Mouse (Mus musculus) stomach, embryonic 16.5 days (tissue): ENCODE measurements at regions not wholly inside any gene's neighbourhood (a gene's known extent, or its start where the extent isn't known, plus 50 kb on each side); places are given as distances from the start of the nearest gene placed in this dataset.
"Not testable (repeated sequence)": the region's sequence is repeated elsewhere in the genome, so short reads cannot be mapped to it uniquely, and the experiment has no call there.

ENCODE experiments used
- ATAC-seq: fragments of 200-750 bp; cut with Nextera tagmentation; 2 replicates; pipeline ENCODE4 v1.8.0; 2017; ENCODE audit warnings: moderate number of reproducible peaks, moderate TSS enrichment; ENCODE audit not compliant: insufficient read depth, low FRiP score
- H3K27ac ChIP-seq: fragments of 300-500 bp; sonication (generic); 2 replicates; pipeline ENCODE4 v1.5.1; 2014; ENCODE audit warnings: low read length
- H3K27me3 ChIP-seq: fragments of 300-500 bp; sonication (generic); 2 replicates; pipeline ENCODE4 v1.6.1; 2014; ENCODE audit warnings: low read length, control low read depth, mixed read lengths; ENCODE audit not compliant: control insufficient read depth, insufficient read depth
- H3K36me3 ChIP-seq: fragments of 300-500 bp; sonication (generic); 2 replicates; pipeline ENCODE4 v1.6.1; 2014; ENCODE audit warnings: low read length; ENCODE audit not compliant: control insufficient read depth, insufficient read depth
- H3K4me1 ChIP-seq: fragments of 300-500 bp; sonication (generic); 2 replicates; pipeline ENCODE4 v1.6.1; 2014; ENCODE audit warnings: low read length, control low read depth, mixed read lengths; ENCODE audit not compliant: control insufficient read depth, insufficient read depth
- H3K4me2 ChIP-seq: fragments of 300-500 bp; sonication (generic); 2 replicates; pipeline ENCODE4 v1.6.1; 2014; ENCODE audit warnings: low read depth, low read length, mixed read lengths
- H3K4me3 ChIP-seq: fragments of 300-500 bp; sonication (generic); replicated peaks from 2 replicates; pipeline ENCODE4 v1.5.1; 2014; ENCODE audit warnings: mild to moderate bottlenecking, low read length
- H3K9ac ChIP-seq: fragments of 300-500 bp; sonication (generic); 2 replicates; pipeline ENCODE4 v1.6.1; 2014; ENCODE audit warnings: low read length
- H3K9me3 ChIP-seq: fragments of 300-500 bp; sonication (generic); replicated peaks from 2 replicates; pipeline ENCODE4 v1.6.1; 2016; ENCODE audit warnings: low read length, control low read depth; ENCODE audit not compliant: control insufficient read depth
- WGBS: fragments of 180-500 bp; shearing (Covaris S2); extraction: QIAGEN DNeasy Blood & Tissue Kit; methylation state at CpG from one replicate; pipeline ENCODE4 v1.1.7; 2014; 5-methylcytosine and 5-hydroxymethylcytosine counted together

DNA sequence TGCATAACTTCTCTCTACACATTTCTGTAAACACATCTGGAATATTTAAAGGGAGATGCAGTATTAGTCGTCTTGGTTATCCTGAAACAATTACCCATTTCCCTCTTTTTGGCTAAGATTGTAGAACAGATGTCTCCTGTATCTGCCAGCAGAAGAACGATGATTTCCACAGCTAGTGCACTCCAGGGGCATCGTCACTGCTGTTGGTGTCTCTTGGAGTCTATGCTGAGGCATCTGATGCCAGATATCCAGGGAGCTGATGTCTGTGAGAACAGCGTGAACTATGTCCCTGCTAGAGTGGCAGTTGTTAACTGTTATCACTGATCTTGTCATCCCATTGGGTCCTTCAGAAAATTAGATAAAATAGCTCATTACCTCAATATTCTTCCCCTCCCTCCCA is 536.2 kb downstream of the Trhde start:
- no peak for ATAC-seq
- WGBS: 51% methylated on average over 4 of the region's 4 CpGs
- Histone ChIP-seq H3K4me1 (no peaks in the 10 kb centered on the region), H3K27me3 (no peaks in the 10 kb centered on the region), H3K4me3 (no peak overlapping the region), H3K36me3 (no peaks in the 10 kb centered on the region), H3K27ac (no peak overlapping the region), H3K9me3 (no peaks in the 10 kb centered on the region), H3K4me2 (no peak overlapping the region), H3K9ac (no peak overlapping the region)

DNA sequence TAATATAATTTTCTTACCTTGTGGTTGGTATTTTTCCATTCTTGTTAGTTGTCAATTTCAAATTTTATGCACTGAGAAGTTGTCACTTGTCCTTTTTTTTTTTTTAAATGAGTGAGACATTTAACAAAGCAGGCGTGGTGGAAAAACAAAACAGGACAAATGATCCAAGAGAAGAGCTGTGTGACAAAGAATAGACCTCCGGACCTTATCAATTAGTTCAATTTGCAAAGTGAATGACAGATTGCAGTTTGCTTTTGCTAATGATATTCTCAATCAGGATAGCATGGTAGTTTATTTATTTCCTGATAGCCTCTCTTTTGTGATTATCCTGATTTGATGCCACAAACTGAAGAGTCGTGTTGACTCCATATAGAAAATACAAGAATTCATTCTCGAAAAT is 560.5 kb downstream of the Trhde start:
- Histone ChIP-seq H3K9me3 (no peaks in the 10 kb centered on the region), H3K36me3 (no peaks in the 10 kb centered on the region), H3K9ac (no peak overlapping the region), H3K4me1 (no peaks in the 10 kb centered on the region), H3K27me3 (no peaks in the 10 kb centered on the region), H3K27ac (no peak overlapping the region), H3K4me2 (no peak overlapping the region), H3K4me3 (no peak overlapping the region)
- 68% methylated on average over 4 of the region's 4 CpGs for WGBS
- ATAC-seq: no peak

DNA sequence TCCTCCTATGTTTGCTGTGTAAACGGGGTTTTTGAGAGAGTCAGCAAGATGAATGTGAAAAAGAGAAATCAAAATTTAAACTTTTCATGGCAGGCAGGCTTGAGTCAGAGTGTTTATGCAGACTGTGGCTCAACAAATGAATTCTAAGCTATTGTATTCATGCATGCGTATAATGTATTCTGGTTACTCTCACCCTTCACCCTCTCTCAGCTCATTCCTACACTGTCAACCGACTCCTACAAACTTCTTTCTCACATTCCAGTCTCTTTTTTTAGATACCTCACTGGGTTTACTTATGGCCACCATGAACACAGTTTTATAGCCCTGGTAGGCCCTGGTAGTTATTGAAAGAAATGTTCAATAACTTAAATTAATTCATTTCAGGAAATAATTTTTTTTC is 574.5 kb downstream of the Trhde start:
- Histone ChIP-seq H3K4me1 (no peaks in the 10 kb centered on the region), H3K27me3 (no peaks in the 10 kb centered on the region), H3K9me3 (no peaks in the 10 kb centered on the region), H3K36me3 (no peaks in the 10 kb centered on the region), H3K4me2 (no peak overlapping the region), H3K9ac (no peak overlapping the region), H3K27ac (no peak overlapping the region), H3K4me3 (no peak overlapping the region)
- no peak for ATAC-seq
- WGBS: 36% methylated on average over 3 of the region's 3 CpGs

DNA sequence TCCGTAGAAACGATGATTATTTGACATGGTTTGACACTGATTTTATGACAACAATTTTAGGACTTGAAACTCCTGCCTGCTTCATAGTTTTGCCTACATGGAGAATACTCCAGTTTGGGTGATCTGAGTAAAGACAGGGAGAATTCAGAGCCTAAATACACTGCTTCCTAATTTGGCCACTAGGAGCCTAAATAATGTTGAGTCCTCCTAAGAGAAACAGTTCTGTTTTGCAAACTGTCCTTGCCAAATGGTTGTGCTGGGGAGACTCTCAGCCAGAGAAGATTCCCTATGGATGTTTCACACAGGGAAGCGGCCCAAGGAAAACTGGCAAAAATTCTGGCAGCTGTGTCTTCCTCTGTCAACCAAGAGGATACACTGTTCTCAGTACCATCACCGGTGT is 600.5 kb downstream of the Trhde start:
- WGBS: 88% methylated on average over 4 of the region's 4 CpGs
- H3K4me1 ChIP-seq: no peaks in the 10 kb centered on the region
- H3K27ac ChIP-seq: peak overlapping the region; percentile 38; the same call in 1 of the 2 replicates
- no peaks in the 10 kb centered on the region for H3K9me3 ChIP-seq
- no peak overlapping the region for H3K9ac ChIP-seq
- H3K27me3 ChIP-seq: no peaks in the 10 kb centered on the region
- H3K36me3 ChIP-seq: no peaks in the 10 kb centered on the region
- no peak for ATAC-seq
- no peak overlapping the region for H3K4me2 ChIP-seq
- H3K4me3 ChIP-seq: no peak overlapping the region

DNA sequence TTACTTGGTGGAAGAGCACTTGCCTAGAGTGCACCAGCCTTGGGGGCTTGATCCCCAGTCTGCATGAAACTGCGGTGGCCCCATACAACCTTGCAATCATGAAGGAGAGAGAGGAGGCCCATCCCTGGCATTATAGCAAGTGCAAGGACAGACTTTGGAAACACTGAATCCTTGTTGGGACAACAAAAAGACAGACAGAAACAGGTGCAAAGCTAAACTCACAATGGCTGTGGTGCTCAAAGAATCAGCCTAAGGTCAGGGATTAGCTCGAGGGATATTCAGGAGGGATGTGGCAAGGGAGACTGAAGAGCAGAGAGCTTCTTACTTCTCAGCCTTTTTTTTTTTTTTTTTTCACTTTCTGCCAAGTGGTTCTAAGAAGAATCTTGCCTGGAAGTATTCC is 601.2 kb downstream of the Trhde start:
- Histone ChIP-seq H3K27me3 (no peaks in the 10 kb centered on the region), H3K4me1 (no peaks in the 10 kb centered on the region), H3K4me2 (no peak overlapping the region), H3K9ac (no peak overlapping the region), H3K27ac (no peak overlapping the region), H3K4me3 (no peak overlapping the region), H3K36me3 (no peaks in the 10 kb centered on the region), H3K9me3 (no peaks in the 10 kb centered on the region)
- ATAC-seq: no peak
- WGBS: 72% methylated on average over 2 of the region's 2 CpGs

DNA sequence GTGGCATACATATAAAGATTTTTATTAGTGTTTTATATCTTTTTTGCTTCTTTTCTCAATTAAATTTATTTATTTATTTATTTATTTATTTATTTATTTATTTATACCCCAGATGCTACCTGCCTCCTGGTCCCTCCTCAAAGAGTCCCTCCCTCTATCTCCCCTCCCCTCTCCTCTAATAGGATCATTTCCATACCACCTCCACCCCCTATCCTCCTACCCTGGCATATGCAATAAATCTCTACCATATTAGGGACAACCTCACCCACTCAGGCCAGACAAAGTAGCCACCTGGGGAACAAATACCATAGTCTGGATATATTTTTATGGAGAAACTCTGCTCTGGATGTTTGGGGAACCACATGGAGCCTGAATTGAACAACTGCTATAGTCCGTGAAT is 615.8 kb downstream of the Trhde start:
- Histone ChIP-seq H3K4me2 (no peak overlapping the region), H3K36me3 (no peaks in the 10 kb centered on the region), H3K27me3 (no peaks in the 10 kb centered on the region), H3K9ac (no peak overlapping the region), H3K4me3 (no peak overlapping the region), H3K27ac (no peak overlapping the region), H3K9me3 (no peaks in the 10 kb centered on the region), H3K4me1 (no peaks in the 10 kb centered on the region)
- WGBS: 91% methylated on average over 1 of the region's 1 CpGs
- ATAC-seq: no peak

DNA sequence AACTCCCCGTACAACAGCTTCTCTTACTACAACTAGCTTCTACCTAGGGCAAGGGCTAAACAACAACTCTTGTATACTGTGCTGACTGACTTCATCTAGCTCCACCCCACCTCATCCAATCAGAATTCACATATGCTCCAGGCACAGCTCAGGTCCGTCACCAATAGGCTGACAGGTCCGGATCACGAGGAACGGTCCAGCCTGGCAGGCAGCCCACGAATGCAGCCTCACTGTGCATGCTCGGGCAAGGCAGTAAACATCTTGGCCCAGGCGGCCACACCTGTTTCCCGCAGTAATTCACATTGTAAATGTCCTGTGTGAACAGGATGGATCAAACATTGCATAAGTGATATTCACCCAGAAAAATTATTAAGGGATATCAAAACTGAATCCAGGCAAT is 658.8 kb downstream of the Trhde start:
- H3K36me3 ChIP-seq, H3K4me2 ChIP-seq, H3K27me3 ChIP-seq, H3K27ac ChIP-seq, H3K4me3 ChIP-seq, H3K9me3 ChIP-seq, ATAC-seq, H3K9ac ChIP-seq, H3K4me1 ChIP-seq: not testable (repeated sequence)
- WGBS: 74% methylated on average over 9 of the region's 9 CpGs

DNA sequence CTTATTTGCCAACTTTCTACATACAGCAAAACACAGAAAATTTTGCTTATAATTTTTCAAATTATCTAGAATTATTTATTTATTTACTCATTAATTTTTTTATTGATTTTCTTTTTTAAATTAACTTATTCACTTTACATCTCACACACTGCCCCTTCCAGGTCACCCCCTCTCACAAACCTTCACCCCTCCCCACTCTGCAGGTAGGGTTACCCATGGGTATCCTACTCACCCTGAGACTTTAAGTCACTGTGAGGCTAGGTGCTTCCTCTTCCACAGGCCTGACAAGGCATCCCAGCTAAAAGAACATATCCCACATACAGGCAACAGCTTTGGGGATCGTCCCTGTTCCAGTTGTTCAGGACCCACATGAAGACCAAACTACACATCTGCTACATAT is 664.2 kb downstream of the Trhde start:
- no peak for ATAC-seq
- 83% methylated on average over 1 of the region's 1 CpGs for WGBS
- Histone ChIP-seq H3K4me2 (no peak overlapping the region), H3K27ac (no peak overlapping the region), H3K4me3 (no peak overlapping the region), H3K36me3 (no peaks in the 10 kb centered on the region), H3K4me1 (no peaks in the 10 kb centered on the region), H3K9me3 (no peaks in the 10 kb centered on the region), H3K27me3 (no peaks in the 10 kb centered on the region), H3K9ac (no peak overlapping the region)

DNA sequence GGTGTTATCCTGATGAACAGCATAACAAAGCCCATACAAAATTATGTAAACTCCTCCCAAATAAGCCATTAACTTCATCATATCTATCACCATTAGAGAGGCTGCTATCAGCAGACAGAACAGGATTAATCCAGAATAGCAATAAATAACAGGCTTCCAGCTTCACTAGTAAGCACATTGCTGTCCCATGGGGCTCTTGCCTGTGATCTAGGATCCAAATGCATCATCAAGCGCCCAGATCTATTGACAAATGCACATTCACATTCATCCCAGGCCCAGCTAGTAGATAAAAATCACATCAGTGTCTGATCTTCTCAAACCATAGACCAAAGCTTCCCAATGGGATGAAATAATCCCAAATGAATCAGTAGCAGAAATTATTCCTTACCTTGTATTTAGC is 665.0 kb downstream of the Trhde start:
- no peak overlapping the region for H3K9ac ChIP-seq
- H3K4me2 ChIP-seq: no peak overlapping the region
- no peaks in the 10 kb centered on the region for H3K36me3 ChIP-seq
- no peak overlapping the region for H3K27ac ChIP-seq
- no peaks in the 10 kb centered on the region for H3K27me3 ChIP-seq
- no peaks in the 10 kb centered on the region for H3K4me1 ChIP-seq
- no peak for ATAC-seq
- 34% methylated on average over 1 of the region's 1 CpGs for WGBS
- no peaks in the 10 kb centered on the region for H3K9me3 ChIP-seq
- H3K4me3 ChIP-seq: no peak overlapping the region
